Mouse (Mus musculus) midbrain, embryonic 10.5 days (tissue): Measurements from ENCODE around the gene Snrpa. TPM values are rescaled to one million over a fixed set of nuclear protein-coding genes. Genes with fewer than 3 reads are reported as not detected.

Source experiments
- DNase-seq: peaks from one replicate; pipeline ENCODE4 v3.0.0-alpha.2; 2017; ENCODE audit warnings: low spot score
- H3K27ac ChIP-seq: fragments of 300-500 bp; sonication (generic); replicated peaks from 2 replicates; pipeline ENCODE4 v1.5.1; 2016; ENCODE audit warnings: mild to moderate bottlenecking
- H3K27me3 ChIP-seq: fragments of 300-500 bp; sonication (generic); 2 replicates; pipeline ENCODE4 v1.6.1; 2016; ENCODE audit warnings: low read depth, mild to moderate bottlenecking; ENCODE audit not compliant: poor library complexity, severe bottlenecking
- H3K36me3 ChIP-seq: fragments of 300-500 bp; sonication (generic); 2 replicates; pipeline ENCODE4 v1.6.1; 2016; ENCODE audit warnings: mild to moderate bottlenecking, moderate library complexity
- H3K4me1 ChIP-seq: fragments of 300-500 bp; sonication (generic); 2 replicates; pipeline ENCODE4 v1.6.1; 2016
- H3K4me3 ChIP-seq: fragments of 300-500 bp; sonication (generic); 2 replicates; pipeline ENCODE4 v1.5.1; 2016; ENCODE audit warnings: mild to moderate bottlenecking, moderate library complexity
- H3K9me3 ChIP-seq: fragments of 300-500 bp; sonication (generic); replicated peaks from 2 replicates; pipeline ENCODE4 v1.6.1; 2016; ENCODE audit warnings: mild to moderate bottlenecking
- WGBS: fragments of 180-500 bp; shearing (Covaris S2); methylation state at CpG from one replicate; pipeline ENCODE4 v1.1.7; 2016; 5-methylcytosine and 5-hydroxymethylcytosine counted together
- polyA plus RNA-seq: library from polyadenylated mRNA; unstranded; fragments of >200 nt; fragmentation: Nextera tagmentation; extraction: Ambion mirVana; gene quantifications from 2 replicates; pipeline ENCODE4 v1.2.1, GENCODE M21; 2016

Snrpa gene
- polyA plus RNA-seq, 1 experiment from 2014 or later = 409 TPM

DNA sequence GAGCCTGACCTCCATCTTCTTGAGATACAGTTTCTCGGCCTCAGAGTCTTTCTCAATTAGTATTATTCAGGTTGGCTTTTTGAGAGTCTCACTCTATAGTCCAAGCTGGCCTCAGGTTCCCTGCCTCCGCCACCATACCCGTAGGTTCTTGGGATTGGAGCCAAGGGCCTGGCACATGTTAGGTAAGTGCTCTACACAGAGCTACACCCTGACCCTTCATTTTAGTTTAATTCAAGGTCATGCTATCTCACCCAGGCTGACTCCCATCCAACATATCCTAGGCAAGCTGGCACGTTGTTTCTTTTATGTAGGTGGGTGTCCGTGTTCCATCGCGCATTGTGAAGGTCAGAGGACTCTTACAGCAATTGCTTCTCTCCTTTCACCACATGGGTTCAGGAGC lies 21.2 kb downstream of the Snrpa start:
- WGBS = 94% methylated on average over 7 of the region's 7 CpGs

DNA sequence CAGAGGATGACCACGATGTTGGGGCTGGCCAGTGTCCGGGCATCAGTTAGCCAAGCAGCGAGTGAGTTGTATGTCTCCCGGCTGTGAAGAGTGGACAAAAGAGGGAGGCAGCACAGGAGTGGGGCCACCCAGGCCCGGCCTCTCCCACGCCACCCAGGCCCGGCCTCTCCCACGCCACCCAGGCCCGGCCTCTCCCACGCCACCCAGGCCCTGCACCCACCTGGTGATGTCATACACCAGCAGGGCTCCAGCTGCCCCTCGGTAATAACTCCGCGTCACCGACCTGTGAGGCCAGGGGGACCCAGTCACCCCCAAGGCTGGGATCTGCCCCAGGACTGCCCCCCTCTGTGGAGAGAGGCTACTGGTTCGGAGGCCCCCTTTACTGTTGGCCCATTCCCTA lies 21.6 kb downstream of the Snrpa start:
- no peak for DNase-seq
- 96% methylated on average over 15 of the region's 15 CpGs for WGBS
- H3K4me3 ChIP-seq = no peak overlapping the region
- H3K4me1 ChIP-seq = peaks cover 12% of the 10 kb centered on the region; the same call in 1 of the 2 replicates
- H3K36me3 ChIP-seq = peaks cover 49% of the 10 kb centered on the region
- H3K27me3 ChIP-seq = no peaks in the 10 kb centered on the region
- H3K9me3 ChIP-seq = 0 out of 2 replicates have a peak, but pooled peaks cover 3% of the 10 kb centered on the region
- no peak overlapping the region for H3K27ac ChIP-seq

More for the DNA sequence above, 21.2 kb downstream of the Snrpa start:
- Histone ChIP-seq H3K4me3 (no peak overlapping the region), H3K27ac (no peak overlapping the region), H3K9me3 (0 out of 2 replicates have a peak, but pooled peaks cover 3% of the 10 kb centered on the region), H3K27me3 (no peaks in the 10 kb centered on the region), H3K36me3 (peaks cover 49% of the 10 kb centered on the region), H3K4me1 (peaks cover 16% of the 10 kb centered on the region)
- DNase-seq = no peak

DNA sequence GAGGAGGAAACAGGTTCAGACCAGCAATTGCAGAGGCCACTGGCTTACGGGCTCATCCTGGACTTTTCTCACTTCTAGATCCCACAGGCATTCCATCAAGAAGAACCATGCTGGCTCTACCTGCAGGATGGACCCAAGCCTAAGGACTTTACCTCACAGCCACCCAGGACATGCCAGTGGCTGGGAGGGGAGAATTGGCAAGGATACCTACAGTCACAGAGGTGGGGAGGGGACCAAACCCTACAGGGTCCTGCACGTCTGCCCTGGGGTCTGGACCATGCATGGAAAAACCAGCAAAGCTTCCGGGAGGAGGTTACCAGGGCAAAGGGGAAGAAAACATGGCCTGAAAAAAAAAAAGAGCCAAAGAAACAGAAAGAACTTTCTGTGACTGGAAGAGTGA lies 25.1 kb downstream of the Snrpa start:
- no peak overlapping the region for H3K4me3 ChIP-seq
- no peaks in the 10 kb centered on the region for H3K27me3 ChIP-seq
- no peak for DNase-seq
- H3K9me3 ChIP-seq = no peaks in the 10 kb centered on the region
- H3K4me1 ChIP-seq = peaks cover 9% of the 10 kb centered on the region
- H3K36me3 ChIP-seq = peaks cover 55% of the 10 kb centered on the region
- WGBS = 89% methylated on average over 3 of the region's 3 CpGs
- H3K27ac ChIP-seq = no peak overlapping the region

DNA sequence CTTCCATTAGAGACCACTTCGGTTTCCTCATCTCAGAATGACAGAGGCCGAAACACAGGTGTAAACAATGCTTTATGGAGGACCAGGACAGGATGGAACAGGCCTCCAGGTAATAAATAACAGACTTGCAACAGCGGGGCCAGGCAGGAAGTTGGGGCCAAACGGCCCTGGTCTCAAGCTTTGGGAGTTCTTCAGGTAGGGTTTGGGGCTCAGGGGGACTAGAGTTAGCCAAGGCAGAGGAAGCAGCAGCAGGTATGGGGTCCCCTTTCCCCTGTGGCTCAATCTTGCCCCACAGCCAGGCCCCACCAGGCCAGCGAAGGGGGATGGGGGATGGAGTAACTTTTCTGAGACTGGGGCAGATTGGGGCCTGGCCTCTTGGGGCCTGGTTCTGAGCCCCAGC lies 27.7 kb downstream of the Snrpa start:
- no peak overlapping the region for H3K4me3 ChIP-seq
- no peak overlapping the region for H3K27ac ChIP-seq
- 94% methylated on average over 5 of the region's 5 CpGs for WGBS
- H3K9me3 ChIP-seq = no peaks in the 10 kb centered on the region
- no peaks in the 10 kb centered on the region for H3K27me3 ChIP-seq
- peaks cover 33% of the 10 kb centered on the region for H3K4me1 ChIP-seq
- DNase-seq = no peak
- H3K36me3 ChIP-seq = peaks cover 53% of the 10 kb centered on the region

DNA sequence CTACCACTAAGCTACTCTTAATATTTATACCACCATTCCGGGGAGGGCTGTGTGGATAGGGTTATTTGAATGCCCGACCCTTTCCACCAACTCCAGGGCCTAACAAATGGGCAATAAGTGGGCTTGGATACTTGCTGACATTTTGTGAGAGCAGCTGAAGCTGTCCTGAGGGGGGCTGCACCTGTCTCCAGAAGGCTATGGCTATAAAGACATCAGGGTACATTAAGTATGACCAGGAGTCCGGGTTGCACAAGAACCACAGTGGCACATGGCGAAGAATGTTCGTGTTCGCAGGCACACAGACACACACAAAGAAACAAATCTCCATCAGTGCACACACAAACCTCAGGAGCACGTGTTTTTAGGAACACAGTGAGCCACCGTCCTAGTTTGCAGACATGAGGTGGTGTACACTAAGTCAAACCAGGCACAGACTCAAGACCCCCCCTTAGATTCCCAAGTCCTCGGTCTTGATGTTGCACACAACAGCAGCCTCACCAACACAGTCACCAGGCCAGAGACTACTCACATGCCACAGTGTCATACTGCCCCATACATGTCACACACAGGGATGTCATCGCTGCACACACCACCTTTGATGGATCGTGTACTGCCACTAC lies 28.5 kb downstream of the Snrpa start:
- Histone ChIP-seq H3K9me3 (no peaks in the 10 kb centered on the region), H3K27ac (peak overlapping the region; percentile 98), H3K27me3 (no peaks in the 10 kb centered on the region), H3K4me1 (peaks cover 41% of the 10 kb centered on the region), H3K36me3 (peaks cover 55% of the 10 kb centered on the region), H3K4me3 (peak overlapping the region; percentile 86)
- 81% methylated on average over 11 of the region's 11 CpGs for WGBS
- no peak for DNase-seq

GRCm38 (mm10) chr7:27166614-27167474 lies 29.2 kb downstream of the Snrpa start, which contains the start of gene Egln2:
Egln2 (minus strand) TSS chr7:27166802.
- H3K4me1 ChIP-seq = peaks cover 48% of the 10 kb centered on the region
- peaks cover 55% of the 10 kb centered on the region for H3K36me3 ChIP-seq
- H3K27me3 ChIP-seq = no peaks in the 10 kb centered on the region
- DNase-seq = peak; percentile 96
- 2% methylated on average over 61 of the region's 61 CpGs for WGBS
- peak within 1 kb of the TSS; percentile 86 for H3K4me3 ChIP-seq
- no peaks in the 10 kb centered on the region for H3K9me3 ChIP-seq
- peak within 1 kb of the TSS; percentile 98 for H3K27ac ChIP-seq

GRCm38 (mm10) chr7:27166229-27166613 lies 29.9 kb downstream of the Snrpa start:
- 1% methylated on average over 38 of the region's 43 CpGs for WGBS
- Histone ChIP-seq H3K4me3 (peak overlapping the region; percentile 86), H3K27ac (peak overlapping the region; percentile 98), H3K27me3 (no peaks in the 10 kb centered on the region), H3K36me3 (peaks cover 53% of the 10 kb centered on the region), H3K4me1 (peaks cover 54% of the 10 kb centered on the region), H3K9me3 (no peaks in the 10 kb centered on the region)
- peak; percentile 87 for DNase-seq

GRCm38 (mm10) chr7:27165696-27166095 lies 30.4 kb downstream of the Snrpa start:
- Histone ChIP-seq H3K9me3 (no peaks in the 10 kb centered on the region), H3K36me3 (peaks cover 53% of the 10 kb centered on the region)

DNA sequence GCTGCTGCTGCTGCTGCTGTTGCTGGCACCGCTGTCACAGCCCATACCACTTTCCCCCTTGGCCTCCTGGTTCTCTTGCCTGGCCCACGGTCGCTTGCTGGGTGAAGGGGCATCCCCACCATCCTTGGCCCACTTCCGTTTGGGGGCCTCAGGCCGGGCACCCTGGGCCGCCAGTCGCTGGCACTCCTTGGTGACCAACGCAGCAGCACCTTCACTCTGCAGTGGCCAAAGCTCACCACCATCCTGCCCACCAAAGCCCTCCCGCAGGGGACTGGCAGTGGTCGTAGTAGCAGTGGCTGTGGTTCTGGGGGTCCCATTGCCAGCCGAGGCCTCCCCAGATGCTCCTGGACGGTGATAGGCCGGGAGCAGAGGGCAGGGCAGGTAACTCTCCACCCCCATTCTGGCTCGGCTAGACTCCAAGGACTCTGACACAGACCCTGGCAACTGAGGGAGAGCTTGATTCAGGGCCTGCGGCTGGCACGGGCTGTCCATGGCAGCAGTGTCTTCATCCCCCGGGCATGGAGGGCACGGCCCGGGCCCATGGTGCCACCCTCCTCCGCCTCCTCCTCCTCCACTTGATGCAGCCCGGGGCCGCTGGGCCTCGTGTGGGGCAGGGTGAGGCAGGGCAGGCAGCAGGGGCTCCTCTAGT lies 30.9 kb downstream of the Snrpa start:
- 83% methylated on average over 23 of the region's 23 CpGs for WGBS
- H3K4me1 ChIP-seq = peaks cover 64% of the 10 kb centered on the region
- H3K27ac ChIP-seq = peak overlapping the region; percentile 98
- H3K36me3 ChIP-seq = peaks cover 55% of the 10 kb centered on the region
- H3K4me3 ChIP-seq = peak overlapping the region; percentile 86
- no peaks in the 10 kb centered on the region for H3K27me3 ChIP-seq
- no peak for DNase-seq
- H3K9me3 ChIP-seq = no peaks in the 10 kb centered on the region

More at GRCm38 (mm10) chr7:27165696-27166095, 30.4 kb downstream of the Snrpa start:
- DNase-seq = no peak
- Histone ChIP-seq H3K27ac (peak overlapping the region; percentile 98), H3K4me1 (peaks cover 58% of the 10 kb centered on the region), H3K27me3 (no peaks in the 10 kb centered on the region), H3K4me3 (peak overlapping the region; percentile 86)
- 8% methylated on average over 8 of the region's 8 CpGs for WGBS

GRCm38 (mm10) chr7:27164112-27164947 lies 31.7 kb downstream of the Snrpa start:
- DNase-seq = no peak
- peak overlapping the region; percentile 86 for H3K4me3 ChIP-seq

DNA sequence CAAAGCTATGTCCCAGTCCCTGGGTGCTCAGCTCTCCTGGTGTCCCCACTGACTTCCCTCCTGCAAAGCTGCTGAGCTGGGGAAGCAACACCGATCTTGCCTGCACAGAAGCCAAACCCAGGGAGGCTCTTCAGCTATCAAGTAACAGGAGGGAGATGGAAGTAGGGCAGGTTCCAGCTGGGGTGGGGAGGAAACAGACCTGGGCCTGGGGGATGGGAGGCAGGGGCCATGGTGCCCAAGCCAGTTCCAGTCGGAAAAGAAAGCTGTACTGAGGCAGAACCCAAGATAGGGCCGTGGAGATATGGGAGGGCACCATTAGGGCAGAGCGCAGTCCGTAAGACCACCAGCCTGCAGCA lies 32.6 kb downstream of the Snrpa start:
- H3K4me3 ChIP-seq = peak overlapping the region; percentile 86; the same call in 1 of the 2 replicates
- 89% methylated on average over 5 of the region's 5 CpGs for WGBS

More at GRCm38 (mm10) chr7:27164112-27164947, 31.7 kb downstream of the Snrpa start:
- peaks cover 67% of the 10 kb centered on the region for H3K4me1 ChIP-seq
- H3K27ac ChIP-seq = no peak overlapping the region
- H3K27me3 ChIP-seq = no peaks in the 10 kb centered on the region
- 80% methylated on average over 33 of the region's 33 CpGs for WGBS
- H3K9me3 ChIP-seq = no peaks in the 10 kb centered on the region
- H3K36me3 ChIP-seq = peaks cover 58% of the 10 kb centered on the region

More for the DNA sequence above, 32.6 kb downstream of the Snrpa start:
- Histone ChIP-seq H3K27me3 (no peaks in the 10 kb centered on the region), H3K4me1 (peaks cover 67% of the 10 kb centered on the region), H3K27ac (0 out of 2 replicates have a peak overlapping the region, but pooled peaks have one; percentile 10), H3K36me3 (peaks cover 63% of the 10 kb centered on the region), H3K9me3 (no peaks in the 10 kb centered on the region)
- no peak for DNase-seq
